Mouse (Mus musculus) embryonic facial prominence, embryonic 10.5 days (tissue): ENCODE data around the gene Tk1. TPM values are rescaled to one million over a fixed set of nuclear protein-coding genes. Genes with fewer than 3 reads are reported as not detected.

Experiments used
- DNase-seq: peaks from one replicate; pipeline ENCODE4 v3.0.0-alpha.2; 2017; ENCODE audit warnings: low spot score
- H3K27ac ChIP-seq: fragments of 300-500 bp; sonication (generic); replicated peaks from 2 replicates; pipeline ENCODE4 v1.5.1; 2016; ENCODE audit warnings: mild to moderate bottlenecking
- H3K27me3 ChIP-seq: fragments of 300-500 bp; sonication (generic); replicated peaks from 2 replicates; pipeline ENCODE4 v1.6.1; 2016; ENCODE audit warnings: low read depth, mild to moderate bottlenecking; ENCODE audit not compliant: poor library complexity, severe bottlenecking
- H3K36me3 ChIP-seq: fragments of 300-500 bp; sonication (generic); replicated peaks from 2 replicates; pipeline ENCODE4 v1.6.1; 2016; ENCODE audit warnings: mild to moderate bottlenecking, moderate library complexity
- H3K4me1 ChIP-seq: fragments of 300-500 bp; sonication (generic); 2 replicates; pipeline ENCODE4 v1.6.1; 2016
- H3K4me3 ChIP-seq: fragments of 300-500 bp; sonication (generic); 2 replicates; pipeline ENCODE4 v1.5.1; 2016; ENCODE audit warnings: mild to moderate bottlenecking, moderate library complexity
- H3K9me3 ChIP-seq: fragments of 300-500 bp; sonication (generic); 2 replicates; pipeline ENCODE4 v1.6.1; 2016; ENCODE audit warnings: mild to moderate bottlenecking
- WGBS: fragments of 180-500 bp; shearing (Covaris S2); methylation state at CpG from one replicate; pipeline ENCODE4 v1.1.7; 2016; 5-methylcytosine and 5-hydroxymethylcytosine counted together
- polyA plus RNA-seq: library from polyadenylated mRNA; unstranded; fragments of >200 nt; fragmentation: Nextera tagmentation; extraction: Ambion mirVana; gene quantifications from 2 replicates; pipeline ENCODE4 v1.2.1, GENCODE M21; 2016

Gene Tk1
- polyA plus RNA-seq, 1 experiment from 2014 or later = 161 TPM

DNA sequence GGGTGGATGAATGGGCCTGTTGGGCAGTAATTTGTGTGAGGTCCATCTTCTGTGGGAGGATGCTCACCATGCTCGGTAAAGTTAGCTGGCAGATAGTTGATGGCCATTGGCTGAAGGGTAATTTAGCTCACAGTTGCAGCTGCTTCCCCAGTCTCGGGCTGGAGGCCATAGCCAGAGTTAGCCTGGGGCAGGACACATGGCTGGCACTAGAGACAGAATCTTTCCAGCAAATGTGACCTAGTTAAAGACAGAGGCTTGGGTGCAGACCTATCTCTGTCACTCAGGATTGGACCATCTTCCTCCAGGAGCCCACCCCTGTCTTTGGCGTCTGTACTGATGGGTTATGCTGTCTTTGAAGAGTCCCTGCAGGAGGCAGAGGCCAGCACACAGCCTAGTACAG, 32.5 kb upstream of the Tk1 start:
- H3K27me3 ChIP-seq = peaks cover 53% of the 10 kb centered on the region
- H3K27ac ChIP-seq = no peak overlapping the region
- H3K4me1 ChIP-seq = peaks cover 28% of the 10 kb centered on the region
- H3K9me3 ChIP-seq = no peaks in the 10 kb centered on the region
- H3K4me3 ChIP-seq = no peak overlapping the region
- peaks cover 53% of the 10 kb centered on the region for H3K36me3 ChIP-seq
- 62% methylated on average over 3 of the region's 3 CpGs for WGBS
- no peak for DNase-seq

DNA sequence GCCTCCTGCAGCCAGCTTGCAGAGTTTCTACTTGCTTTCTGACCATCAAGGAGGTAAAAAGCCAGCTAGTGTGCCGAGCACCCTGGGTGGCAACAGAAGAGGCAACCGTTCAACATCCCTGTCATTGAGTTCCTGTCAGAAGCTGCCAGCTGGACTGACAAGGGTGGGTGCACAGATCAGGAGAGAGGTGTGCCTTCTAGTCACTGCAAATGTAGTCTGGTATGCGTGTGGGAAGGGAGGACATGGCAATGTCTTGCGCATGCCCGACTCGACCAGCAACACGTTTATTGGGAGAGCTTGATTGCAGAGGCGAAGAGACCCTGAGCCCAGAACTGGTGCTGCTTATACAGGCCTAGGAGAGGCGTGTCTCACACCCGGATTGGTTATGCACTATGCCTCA, 31.6 kb upstream of the Tk1 start:
- DNase-seq = no peak
- H3K27ac ChIP-seq = no peak overlapping the region

DNA sequence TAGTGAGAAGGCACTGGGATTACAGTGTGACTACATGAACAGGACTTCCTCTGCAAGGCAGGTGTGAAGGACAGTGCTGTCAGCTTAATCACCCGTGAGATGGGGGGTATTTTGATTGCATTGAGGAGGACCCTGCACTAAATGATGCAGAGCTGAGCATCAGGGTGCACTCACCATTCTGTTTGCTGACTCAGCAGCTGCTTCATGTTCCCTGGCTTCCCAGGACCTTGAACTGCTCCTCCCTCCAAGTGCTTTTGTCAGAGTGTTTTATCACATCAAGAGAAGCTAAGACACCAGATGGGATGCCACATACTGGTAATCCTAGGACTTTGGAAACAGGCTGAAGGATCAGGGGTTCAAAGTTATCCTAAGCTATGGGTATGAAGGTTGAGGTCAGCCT, 30.1 kb upstream of the Tk1 start:
- Histone ChIP-seq H3K4me1 (peaks cover 21% of the 10 kb centered on the region), H3K36me3 (peaks cover 77% of the 10 kb centered on the region), H3K4me3 (no peak overlapping the region), H3K27me3 (peaks cover 29% of the 10 kb centered on the region), H3K27ac (no peak overlapping the region), H3K9me3 (no peaks in the 10 kb centered on the region)
- DNase-seq = no peak
- 98% methylated on average over 1 of the region's 1 CpGs for WGBS

More for the DNA sequence above, 31.6 kb upstream of the Tk1 start:
- Histone ChIP-seq H3K36me3 (peaks cover 62% of the 10 kb centered on the region), H3K4me1 (peaks cover 20% of the 10 kb centered on the region), H3K4me3 (no peak overlapping the region), H3K27me3 (peaks cover 44% of the 10 kb centered on the region), H3K9me3 (no peaks in the 10 kb centered on the region)
- 91% methylated on average over 10 of the region's 10 CpGs for WGBS

DNA sequence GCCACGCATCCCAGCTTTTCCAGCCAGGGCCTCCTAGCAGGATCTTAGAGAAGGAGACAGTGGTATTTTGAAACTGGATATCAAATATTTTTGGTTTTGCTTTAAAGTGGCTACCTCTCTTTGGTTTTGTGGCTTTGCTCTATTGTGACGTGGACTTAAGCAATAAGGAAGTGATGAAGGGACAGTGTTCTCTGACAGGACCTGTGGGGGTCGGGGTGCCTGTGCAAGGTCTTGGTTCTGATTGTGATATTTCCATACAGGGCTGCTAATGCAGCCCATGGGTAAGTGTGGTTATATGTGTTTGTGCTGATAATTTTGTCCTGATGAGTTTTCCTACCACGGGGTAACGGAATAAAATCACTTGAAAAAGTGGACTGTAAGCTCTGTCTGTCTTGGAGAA, 29.5 kb upstream of the Tk1 start:
- 93% methylated on average over 5 of the region's 5 CpGs for WGBS
- Histone ChIP-seq H3K36me3 (peaks cover 82% of the 10 kb centered on the region), H3K27ac (no peak overlapping the region), H3K9me3 (no peaks in the 10 kb centered on the region), H3K4me1 (peaks cover 20% of the 10 kb centered on the region), H3K27me3 (peaks cover 23% of the 10 kb centered on the region), H3K4me3 (no peak overlapping the region)
- no peak for DNase-seq

DNA sequence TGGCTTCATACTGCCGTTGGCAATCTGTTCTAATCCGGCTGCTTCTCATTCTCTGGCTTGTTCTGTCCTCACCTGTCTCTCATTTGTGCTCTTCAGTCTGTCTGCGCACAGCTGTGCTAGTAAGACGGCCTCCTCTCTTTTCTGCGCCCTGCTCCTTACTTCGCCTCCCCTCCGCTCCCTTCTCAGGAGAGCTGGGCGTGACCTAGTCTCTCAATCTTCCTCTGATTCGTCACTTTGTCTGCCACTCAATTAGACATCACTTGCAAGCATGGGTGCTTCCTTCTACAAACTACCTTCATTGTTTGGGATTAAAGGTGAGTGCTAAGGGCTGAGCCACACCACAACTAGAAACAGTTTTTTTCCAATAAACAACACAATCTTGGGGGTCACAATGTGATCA, 28.3 kb upstream of the Tk1 start:
- no peak overlapping the region for H3K4me3 ChIP-seq
- no peak overlapping the region for H3K27ac ChIP-seq
- DNase-seq = no peak
- H3K27me3 ChIP-seq = peaks cover 12% of the 10 kb centered on the region
- H3K9me3 ChIP-seq = no peaks in the 10 kb centered on the region
- peaks cover 19% of the 10 kb centered on the region for H3K4me1 ChIP-seq
- 90% methylated on average over 9 of the region's 9 CpGs for WGBS
- peaks cover 84% of the 10 kb centered on the region for H3K36me3 ChIP-seq

DNA sequence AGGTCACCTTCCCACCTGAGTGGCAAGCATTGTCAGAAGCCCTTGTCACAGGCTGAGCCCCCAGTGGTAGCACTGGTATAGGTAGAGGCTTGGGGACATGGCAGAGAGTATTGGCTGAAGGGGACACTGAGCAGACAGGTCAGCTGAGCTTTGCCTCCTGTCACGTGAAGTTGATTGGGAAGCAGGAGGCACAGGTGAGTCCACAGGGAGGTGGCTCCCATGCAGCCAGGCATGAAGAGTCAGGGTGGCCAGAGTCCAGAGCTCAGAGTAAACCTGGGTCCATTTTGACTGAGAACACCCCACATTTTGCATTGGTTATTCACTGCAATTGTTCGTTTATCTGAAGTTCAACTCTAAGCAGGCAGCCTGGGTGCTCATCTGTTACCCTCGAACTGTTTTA, 27.0 kb upstream of the Tk1 start:
- H3K27me3 ChIP-seq = no peaks in the 10 kb centered on the region; the same call in 1 of the 2 replicates
- no peak overlapping the region for H3K27ac ChIP-seq
- no peaks in the 10 kb centered on the region for H3K9me3 ChIP-seq
- 90% methylated on average over 3 of the region's 3 CpGs for WGBS
- peaks cover 74% of the 10 kb centered on the region for H3K36me3 ChIP-seq
- no peak overlapping the region for H3K4me3 ChIP-seq
- no peak for DNase-seq
- peaks cover 25% of the 10 kb centered on the region for H3K4me1 ChIP-seq

DNA sequence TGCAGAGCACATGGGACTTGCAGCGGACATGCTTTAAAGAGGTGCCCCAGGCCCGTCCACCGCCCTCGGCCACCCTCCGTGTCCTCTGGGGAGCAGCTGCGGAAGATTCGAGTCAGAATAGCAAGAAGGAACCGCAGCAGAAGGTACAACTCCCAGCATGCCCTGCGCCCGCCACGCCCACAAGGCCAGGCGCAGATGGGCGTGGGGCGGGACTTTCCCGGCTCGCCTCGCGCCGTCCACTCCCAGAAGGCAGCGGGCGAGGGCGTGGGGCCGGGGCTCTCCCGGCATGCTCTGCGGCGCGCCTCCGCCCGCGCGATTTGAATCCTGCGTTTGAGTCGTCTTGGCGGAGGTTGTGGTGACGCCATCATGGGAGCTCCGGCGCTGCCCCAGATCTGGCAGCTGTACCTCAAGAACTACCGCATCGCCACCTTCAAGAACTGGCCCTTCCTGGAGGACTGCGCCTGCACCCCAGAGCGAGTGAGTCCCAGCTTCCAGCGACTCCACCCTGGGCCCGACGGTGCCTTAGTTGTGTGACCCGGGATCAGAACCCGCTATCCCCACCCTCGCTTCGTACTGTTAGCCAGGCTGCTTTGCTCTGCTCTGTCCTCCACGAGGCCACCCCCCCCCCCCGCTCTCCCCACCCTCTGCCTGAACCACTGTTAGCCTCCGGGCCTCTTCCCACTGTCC, 23.2 kb upstream of the Tk1 start, which contains the start of gene Birc5:
Birc5 (plus strand) TSS at position 267 of the 687 bp plus-strand sequence.
- H3K27me3 ChIP-seq = no peaks in the 10 kb centered on the region
- peak within 1 kb of the TSS; percentile 94 for H3K27ac ChIP-seq
- H3K36me3 ChIP-seq = peaks cover 38% of the 10 kb centered on the region
- DNase-seq = peak; percentile 98
- peaks cover 40% of the 10 kb centered on the region for H3K4me1 ChIP-seq
- H3K9me3 ChIP-seq = no peaks in the 10 kb centered on the region
- peak within 1 kb of the TSS; percentile 82 for H3K4me3 ChIP-seq
- WGBS = under 1% methylated on average over 51 of the region's 51 CpGs

DNA sequence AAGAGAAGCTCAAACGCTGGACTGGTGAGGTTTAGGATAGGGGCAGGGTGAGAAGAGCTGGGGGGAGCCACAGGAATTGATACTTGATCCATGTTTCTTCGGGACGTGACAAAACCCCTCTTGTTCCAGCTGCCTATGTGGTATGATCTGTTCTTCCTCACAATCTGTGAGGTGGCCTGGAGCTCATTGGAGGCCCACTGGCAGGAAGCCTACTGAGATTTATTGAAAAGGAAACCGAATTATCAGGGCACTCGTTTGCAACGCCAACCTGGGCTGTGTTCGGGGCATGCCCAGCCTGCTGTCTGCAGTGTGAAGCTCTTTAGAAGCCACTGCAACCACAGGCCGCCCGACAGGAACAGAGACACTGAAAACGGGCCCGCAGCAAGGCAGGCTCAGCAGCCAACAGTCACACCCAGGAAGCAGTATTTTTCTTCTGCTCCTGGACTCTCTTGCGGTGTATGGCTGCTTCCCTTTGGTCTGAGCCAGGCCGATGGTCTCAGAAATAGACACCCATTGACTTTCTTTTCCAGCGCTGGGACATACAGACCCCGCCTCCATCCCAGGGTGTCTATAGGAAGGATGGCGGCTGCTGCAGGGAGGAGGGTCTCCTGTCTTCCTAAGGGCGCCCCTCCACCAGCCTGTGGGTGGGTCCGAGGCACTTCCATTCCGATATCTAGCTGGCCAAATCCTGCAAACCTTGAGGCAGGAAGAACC, 22.5 kb upstream of the Tk1 start:
- Histone ChIP-seq H3K27me3 (no peaks in the 10 kb centered on the region), H3K4me1 (peaks cover 40% of the 10 kb centered on the region), H3K9me3 (no peaks in the 10 kb centered on the region), H3K36me3 (peaks cover 31% of the 10 kb centered on the region), H3K4me3 (peak overlapping the region; percentile 82), H3K27ac (peak overlapping the region; percentile 94)
- no peak for DNase-seq
- 10% methylated on average over 19 of the region's 19 CpGs for WGBS

DNA sequence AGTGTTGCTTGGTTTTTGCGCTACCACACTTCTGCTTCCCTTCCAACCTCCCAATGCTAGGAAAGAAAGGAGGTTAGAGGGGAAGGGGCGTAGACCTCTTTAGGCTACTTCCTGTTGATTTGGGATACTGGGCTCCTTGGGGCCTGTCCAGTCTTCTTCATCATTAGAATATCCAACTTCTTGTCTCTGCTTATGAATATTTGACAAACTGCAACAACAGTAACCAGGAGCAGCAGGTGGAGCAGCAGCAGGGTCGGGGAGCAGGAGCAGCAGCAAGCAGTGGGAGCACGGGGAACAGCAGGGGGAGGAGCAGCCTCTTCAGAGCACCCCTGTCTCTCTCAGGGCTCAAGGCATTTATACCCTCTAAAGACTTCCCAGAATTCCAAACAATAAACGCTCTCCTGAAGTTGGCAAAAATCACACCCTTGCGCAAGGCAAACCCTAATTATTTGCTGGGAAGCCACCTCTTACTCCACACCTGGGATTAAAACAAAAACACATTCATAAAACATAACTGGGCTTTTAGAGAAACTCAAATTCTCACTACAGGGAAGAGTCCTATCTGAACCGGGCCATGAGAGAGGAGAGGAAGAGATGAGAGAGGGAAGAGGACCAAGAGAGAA, 21.8 kb upstream of the Tk1 start:
- DNase-seq = no peak
- Histone ChIP-seq H3K9me3 (no peaks in the 10 kb centered on the region), H3K4me1 (peaks cover 40% of the 10 kb centered on the region), H3K4me3 (peak overlapping the region; percentile 82), H3K27ac (peak overlapping the region; percentile 94), H3K36me3 (peaks cover 24% of the 10 kb centered on the region), H3K27me3 (no peaks in the 10 kb centered on the region)
- 84% methylated on average over 7 of the region's 7 CpGs for WGBS

DNA sequence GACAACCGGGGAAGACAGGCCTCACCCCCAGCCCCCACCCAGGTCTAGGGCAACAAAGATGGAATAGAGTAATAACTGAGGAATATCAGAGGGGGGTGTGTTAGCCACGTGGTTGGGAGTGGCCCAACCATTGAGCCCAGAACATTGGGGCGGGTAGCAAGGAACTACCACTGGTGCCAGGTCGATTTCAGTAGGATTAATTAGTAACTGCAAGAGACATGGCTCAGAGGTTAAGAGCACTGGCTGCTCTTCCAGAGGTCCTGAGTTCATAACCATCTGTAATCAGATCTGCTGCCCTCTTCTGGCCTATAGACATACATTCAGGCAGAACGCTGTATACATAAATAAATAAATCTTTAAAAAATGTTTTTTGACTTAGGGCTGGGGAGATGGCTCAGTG, 20.7 kb upstream of the Tk1 start:
- 59% methylated on average over 5 of the region's 5 CpGs for WGBS
- no peaks in the 10 kb centered on the region for H3K27me3 ChIP-seq
- H3K9me3 ChIP-seq = no peaks in the 10 kb centered on the region
- no peak overlapping the region for H3K4me3 ChIP-seq
- H3K4me1 ChIP-seq = peaks cover 40% of the 10 kb centered on the region
- H3K36me3 ChIP-seq = peaks cover 13% of the 10 kb centered on the region
- no peak for DNase-seq
- H3K27ac ChIP-seq = no peak overlapping the region

DNA sequence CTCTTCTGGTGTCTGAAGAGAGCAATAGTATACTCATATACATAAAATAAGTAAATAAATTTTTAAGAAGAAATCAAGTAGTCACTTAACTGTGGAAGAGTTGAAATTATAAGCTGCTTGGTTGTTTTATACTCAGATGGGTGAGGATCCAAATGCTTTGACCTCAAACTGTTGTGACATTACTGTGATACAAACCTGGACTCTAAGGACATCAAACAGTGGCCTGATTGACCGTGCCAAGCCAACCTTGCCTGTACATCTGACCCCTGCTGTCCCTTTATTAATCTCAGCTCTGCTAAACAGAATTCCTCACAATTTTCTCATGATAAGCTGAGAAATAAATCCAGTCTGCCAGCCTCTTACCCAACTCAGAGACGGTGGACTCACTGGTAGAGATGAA, 19.8 kb upstream of the Tk1 start:
- Histone ChIP-seq H3K27ac (no peak overlapping the region), H3K4me3 (no peak overlapping the region), H3K9me3 (no peaks in the 10 kb centered on the region), H3K4me1 (peaks cover 37% of the 10 kb centered on the region), H3K36me3 (peaks cover 4% of the 10 kb centered on the region), H3K27me3 (no peaks in the 10 kb centered on the region)
- no peak for DNase-seq
- WGBS = 89% methylated on average over 2 of the region's 2 CpGs

DNA sequence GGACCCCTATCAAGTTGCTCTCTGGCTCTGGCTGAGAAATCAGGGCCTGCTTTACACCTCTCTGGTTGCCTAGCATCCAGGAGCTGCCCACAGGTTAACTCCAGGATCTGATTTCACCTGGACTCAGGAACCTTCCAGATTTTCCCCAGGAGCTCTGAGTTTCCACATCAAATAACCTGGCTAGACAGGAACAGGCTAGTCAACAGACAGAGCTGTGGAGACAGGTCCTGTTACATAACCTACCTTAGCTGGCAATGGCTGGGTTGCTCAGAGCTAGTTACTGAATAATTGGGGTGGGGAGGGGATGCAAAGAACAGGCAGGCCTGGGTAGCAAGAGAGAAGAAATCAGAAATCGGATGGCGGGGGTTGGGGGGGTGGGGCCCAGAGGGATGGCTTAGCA, 19.1 kb upstream of the Tk1 start:
- Histone ChIP-seq H3K9me3 (no peaks in the 10 kb centered on the region), H3K27ac (no peak overlapping the region), H3K27me3 (no peaks in the 10 kb centered on the region), H3K4me3 (no peak overlapping the region), H3K36me3 (no peaks in the 10 kb centered on the region), H3K4me1 (peaks cover 31% of the 10 kb centered on the region)
- no peak for DNase-seq
- WGBS = 74% methylated on average over 2 of the region's 2 CpGs

DNA sequence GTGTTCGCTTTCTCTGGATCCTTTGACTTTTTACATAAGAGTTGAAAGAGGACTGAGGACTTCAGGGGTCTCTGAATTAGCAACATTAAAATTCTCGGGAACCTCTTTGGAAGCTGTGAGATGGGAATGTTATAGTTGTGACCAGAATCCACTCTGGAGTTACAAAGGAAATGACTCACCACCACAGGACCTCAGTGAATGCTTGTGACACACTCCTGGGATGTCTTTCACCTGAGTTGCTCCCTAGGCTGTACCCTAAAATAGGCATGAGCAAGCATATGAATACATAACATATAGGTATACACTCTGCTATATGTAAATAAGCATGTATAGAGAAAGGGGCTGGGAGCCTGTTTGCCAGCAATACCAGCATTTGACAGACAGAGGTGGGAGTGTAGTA, 17.5 kb upstream of the Tk1 start:
- no peaks in the 10 kb centered on the region for H3K36me3 ChIP-seq
- WGBS = 85% methylated on average over 2 of the region's 2 CpGs
- no peak for DNase-seq
- no peaks in the 10 kb centered on the region for H3K27me3 ChIP-seq
- H3K27ac ChIP-seq = no peak overlapping the region
- no peaks in the 10 kb centered on the region for H3K9me3 ChIP-seq
- H3K4me3 ChIP-seq = no peak overlapping the region
- H3K4me1 ChIP-seq = peaks cover 27% of the 10 kb centered on the region
